Mouse (Mus musculus) activated CD4-positive, CD25-positive, alpha-beta regulatory T cell, adult 4 months (primary cell): ENCODE results near the gene Gm20379. TPM values are rescaled to one million over a fixed set of nuclear protein-coding genes. Genes with fewer than 3 reads are reported as not detected.

Source experiments
- ATAC-seq: one replicate; pipeline ENCODE4 v1.8.0; 2017
- polyA plus RNA-seq, 2 experiments: library from polyadenylated mRNA; unstranded; fragments of 100-300 nt; shearing (Covaris generic); gene quantifications; one replicate each; pipeline ENCODE4 v1.2.1; 2017

Gm20379 gene
- polyA plus RNA-seq, 2 experiments from 2014 or later: 5.0 to 12.5 TPM

DNA sequence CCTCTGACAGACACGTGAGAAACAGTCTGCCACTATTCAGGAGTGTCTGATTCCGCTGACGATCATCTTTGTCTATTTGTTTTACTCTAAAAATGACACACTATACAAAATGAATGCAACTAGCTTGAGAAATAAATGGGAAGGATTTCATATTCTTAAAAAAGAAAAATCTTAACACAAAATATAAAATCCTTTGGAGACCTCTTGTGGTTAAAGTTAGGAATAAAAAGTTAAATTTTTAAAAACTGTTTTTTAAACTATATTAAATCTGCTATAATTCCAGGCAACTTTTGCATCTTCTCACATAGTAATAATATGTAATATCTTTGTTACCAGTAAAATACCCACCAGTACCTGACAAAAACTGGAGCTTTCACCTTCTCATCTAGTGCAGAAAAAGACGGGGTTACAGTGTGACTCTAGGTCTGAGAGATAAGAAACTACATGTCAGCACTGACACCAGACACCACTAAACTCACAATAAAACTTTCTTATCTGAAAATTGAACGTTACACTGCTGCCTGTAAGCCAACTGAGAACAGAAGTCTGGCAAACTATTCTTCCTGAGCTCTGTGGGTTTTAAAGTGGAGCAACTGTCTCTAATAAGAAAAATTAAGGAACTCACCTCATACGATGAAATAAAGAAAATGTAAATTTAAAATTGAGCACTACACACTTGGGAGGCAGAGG is 32.1 kb downstream of the Gm20379 start:
- ATAC-seq: no peak

DNA sequence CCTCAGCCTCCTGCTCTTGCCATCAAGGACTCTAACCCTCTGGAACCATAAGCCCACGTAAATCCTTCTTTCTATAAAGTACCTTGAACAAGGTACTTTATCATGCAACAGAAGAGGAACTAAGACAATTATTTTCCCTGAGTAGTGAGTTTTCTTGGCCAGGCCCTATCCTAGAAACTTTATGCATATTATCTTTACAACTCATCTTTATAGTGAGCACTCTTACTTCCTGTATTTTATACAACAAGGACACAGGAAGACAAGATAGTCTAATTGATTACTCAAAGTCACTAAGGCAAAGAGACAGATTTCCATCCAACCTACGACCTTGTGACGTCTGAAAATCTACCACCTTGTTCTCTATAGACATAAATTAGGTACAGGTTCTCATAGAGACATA is 34.0 kb downstream of the Gm20379 start:
- no peak for ATAC-seq

DNA sequence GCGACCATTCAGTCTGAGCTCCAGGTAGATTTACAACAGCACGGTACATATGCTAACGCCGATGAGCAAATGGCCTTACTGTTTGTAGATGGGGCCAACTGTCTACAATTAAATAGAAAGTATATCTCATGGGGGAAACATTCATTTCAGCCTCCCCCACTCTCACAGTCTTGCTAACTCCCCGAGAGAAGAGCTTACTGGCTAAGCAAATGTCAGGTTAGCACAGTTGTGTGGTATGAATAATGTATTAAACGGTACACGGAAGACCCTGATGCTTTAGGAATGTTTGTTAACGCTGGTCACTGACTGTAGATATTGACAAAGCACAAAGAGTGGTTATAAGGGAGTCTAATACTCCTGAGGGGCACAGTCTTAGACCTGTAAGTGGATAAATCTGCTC is 38.3 kb downstream of the Gm20379 start:
- ATAC-seq: no peak

DNA sequence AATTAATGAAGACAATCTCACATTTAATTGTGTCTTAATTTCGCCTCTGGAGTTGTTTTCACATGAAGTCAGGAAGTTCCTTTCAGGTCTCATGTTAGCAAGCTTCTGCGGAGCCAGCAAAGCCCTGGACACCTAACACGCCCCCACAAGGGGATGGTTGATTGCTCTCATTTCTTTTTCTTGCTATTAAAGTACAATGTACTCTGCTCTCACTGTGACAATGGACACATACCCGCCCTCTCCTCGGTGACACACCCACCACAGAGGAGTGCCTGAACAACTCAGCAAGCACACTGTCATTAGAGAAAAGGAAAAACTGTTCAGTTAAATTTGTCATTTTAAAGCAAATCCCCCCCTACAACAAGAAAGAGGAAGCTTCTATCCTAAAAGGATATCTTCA is 40.6 kb downstream of the Gm20379 start:
- no peak for ATAC-seq

DNA sequence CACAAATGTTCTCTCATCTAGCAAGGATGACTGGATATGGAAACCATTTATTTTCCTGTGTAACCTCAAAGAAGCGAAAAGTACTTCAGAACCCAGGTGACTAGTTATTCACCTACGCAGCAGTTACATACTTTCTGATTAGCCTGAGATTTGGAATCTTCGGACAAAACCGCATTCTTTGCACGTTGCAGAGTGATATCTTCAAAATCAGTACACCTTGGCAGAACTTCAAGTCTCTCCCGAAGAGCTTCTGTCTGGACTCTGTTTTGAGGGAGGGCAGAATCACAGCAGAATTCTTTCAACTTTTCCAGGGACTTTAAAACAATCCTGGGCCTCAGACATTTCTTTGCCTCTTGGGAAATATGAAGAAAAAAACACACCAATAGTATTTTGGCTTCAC is 45.3 kb downstream of the Gm20379 start:
- ATAC-seq: no peak

DNA sequence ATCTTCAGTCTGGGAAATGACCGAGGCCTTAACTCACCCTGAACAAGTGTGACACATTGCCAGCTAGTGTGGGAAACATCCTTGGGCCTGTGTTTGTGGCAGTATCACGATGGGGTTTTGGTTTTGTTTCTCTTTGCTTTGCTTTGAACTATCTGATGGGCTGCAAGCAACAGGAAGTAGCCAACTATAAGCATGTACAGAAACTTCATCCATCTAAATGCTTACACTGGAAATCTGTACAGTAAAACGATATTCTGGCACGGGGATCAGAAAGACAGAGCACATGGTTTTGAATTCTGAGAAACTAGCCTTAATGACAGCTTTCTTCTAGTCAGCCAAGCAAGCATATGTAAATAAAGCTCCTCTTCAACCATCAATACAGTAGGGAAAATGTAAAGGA is 48.2 kb downstream of the Gm20379 start:
- ATAC-seq: peak; percentile 51

DNA sequence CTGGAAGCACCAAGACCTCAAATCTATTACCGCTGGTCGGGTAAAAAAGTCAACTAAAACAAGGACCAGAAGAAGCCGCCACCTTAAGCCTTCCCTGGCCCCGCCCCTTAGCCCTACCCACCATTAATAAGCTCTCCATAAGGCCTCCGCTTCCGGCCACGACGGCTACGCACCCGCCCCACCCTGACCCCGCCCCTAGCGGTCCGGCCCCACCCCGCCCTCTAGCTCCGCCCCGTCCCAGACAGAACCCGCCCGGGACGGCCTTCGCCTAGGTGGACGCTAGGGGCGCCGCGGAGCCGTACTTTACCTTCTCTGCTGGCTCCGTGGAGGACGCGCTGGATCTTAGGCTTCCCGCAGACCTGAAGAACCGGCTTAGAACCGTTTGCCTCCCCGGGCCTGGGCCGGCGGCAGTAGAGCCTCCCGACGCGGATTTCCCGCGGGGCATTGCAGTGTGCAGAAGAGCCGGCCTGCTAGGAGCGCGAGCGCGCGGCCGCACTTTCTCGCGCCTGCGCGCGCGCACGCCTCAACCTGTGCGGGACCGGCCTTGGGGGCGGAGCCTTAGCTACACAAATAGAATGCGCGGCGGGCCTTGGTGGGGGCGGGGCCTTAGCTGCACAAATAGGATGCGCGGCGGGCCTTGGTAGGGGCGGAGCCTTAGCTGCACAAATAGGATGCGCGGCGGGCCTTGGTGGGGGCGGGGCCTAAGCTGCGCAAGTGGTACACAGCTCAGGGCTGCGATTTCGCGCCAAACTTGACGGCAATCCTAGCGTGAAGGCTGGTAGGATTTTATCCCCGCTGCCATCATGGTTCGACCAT is 48.9 kb downstream of the Gm20379 start, which contains the start of the genes Dhfr and Msh3:
Gene Dhfr, plus strand, starts transcription at position 271 of the 816 bp plus-strand sequence.
Gene Msh3, minus strand, starts transcription at position 548 of the 816 bp plus-strand sequence.
- peak; percentile 83 for ATAC-seq

DNA sequence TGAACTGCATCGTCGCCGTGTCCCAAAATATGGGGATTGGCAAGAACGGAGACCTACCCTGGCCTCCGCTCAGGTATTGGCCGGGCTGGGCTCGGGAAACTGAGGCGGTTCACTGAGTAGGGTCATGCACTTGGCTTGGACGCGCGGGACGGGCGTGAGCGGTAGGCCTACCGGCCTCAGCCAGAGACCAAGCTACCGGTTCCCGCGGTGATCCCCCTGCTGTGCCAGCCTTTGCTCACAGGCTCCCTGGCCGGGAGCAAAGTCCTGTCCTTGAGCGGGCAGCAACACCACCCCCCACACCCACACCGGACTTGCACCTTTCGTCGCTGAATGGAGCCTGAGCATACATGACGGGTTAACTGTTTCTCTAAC is 49.5 kb downstream of the Gm20379 start:
- ATAC-seq: peak; percentile 2

DNA sequence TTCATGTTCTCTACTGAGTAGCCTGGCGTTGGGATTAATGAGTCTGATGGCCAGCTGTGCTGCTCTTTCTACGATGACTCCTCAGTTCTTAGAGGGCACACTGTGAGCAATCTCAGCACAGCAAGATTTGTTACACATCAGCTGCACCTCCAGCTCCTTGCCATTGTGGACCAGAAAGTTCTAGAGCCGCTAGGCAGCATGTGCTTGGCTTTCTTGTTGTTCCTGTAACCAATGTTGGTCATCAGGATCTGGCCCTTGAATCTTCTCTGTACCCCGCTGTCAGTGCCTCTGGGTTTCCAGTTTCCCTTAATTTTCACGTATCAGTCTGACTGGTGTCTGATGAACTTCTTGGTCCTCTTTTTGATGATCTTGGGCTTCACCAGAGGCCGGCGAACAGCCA is 50.6 kb downstream of the Gm20379 start:
- ATAC-seq: no peak

Other genes with a start within 250 kb of the Gm20379 start
- 1 to 10 TPM; 1.7 to 2.9 TPM for gene Rasgrf2, start 174.3 kb upstream of the Gm20379 start, polyA plus RNA-seq
- gene Dhfr, start 48.7 kb downstream of the Gm20379 start, polyA plus RNA-seq: 1 to 10 TPM; 3.8 to 6.3 TPM
- gene Msh3, start 49.0 kb downstream of the Gm20379 start, polyA plus RNA-seq: 10 to 100 TPM; 38.0 to 38.5 TPM
- under 1 TPM in 1 of 2 experiments, not detected in 1; 0.15 TPM for gene Ankrd34b, start 119.9 kb downstream of the Gm20379 start, polyA plus RNA-seq
- gene Fam151b, start 178.0 kb downstream of the Gm20379 start, polyA plus RNA-seq: not detected
- gene Zfyve16, start 224.9 kb downstream of the Gm20379 start, polyA plus RNA-seq: 10 to 100 TPM in 1 of 2 experiments, 1 to 10 TPM in 1; 9.7 to 10.1 TPM